Mouse (Mus musculus) forebrain, embryonic 12.5 days (tissue): ENCODE results near the gene Gabrb2. TPM values are rescaled to one million over a fixed set of nuclear protein-coding genes. Genes with fewer than 3 reads are reported as not detected.

Experiments used
- ATAC-seq: fragments of 200-750 bp; cut with Nextera tagmentation; 2 replicates; pipeline ENCODE4 v1.8.0; 2017; ENCODE audit warnings: moderate TSS enrichment; ENCODE audit not compliant: low FRiP score
- H3K27ac ChIP-seq: fragments of 300-500 bp; sonication (generic); 2 replicates; pipeline ENCODE4 v1.5.1; 2016; ENCODE audit warnings: mild to moderate bottlenecking
- H3K27me3 ChIP-seq: fragments of 300-500 bp; sonication (generic); 2 replicates; pipeline ENCODE4 v1.6.1; 2016; ENCODE audit warnings: mild to moderate bottlenecking
- H3K36me3 ChIP-seq: fragments of 300-500 bp; sonication (generic); replicated peaks from 2 replicates; pipeline ENCODE4 v1.6.1; 2016; ENCODE audit warnings: mild to moderate bottlenecking
- H3K4me1 ChIP-seq: fragments of 300-500 bp; sonication (generic); 2 replicates; pipeline ENCODE4 v1.6.1; 2016
- H3K4me2 ChIP-seq: fragments of 300-500 bp; sonication (generic); 2 replicates; pipeline ENCODE4 v1.6.1; 2016; ENCODE audit warnings: mild to moderate bottlenecking, moderate library complexity
- H3K4me3 ChIP-seq: fragments of 300-500 bp; sonication (generic); replicated peaks from 2 replicates; pipeline ENCODE4 v1.5.1; 2016; ENCODE audit warnings: mild to moderate bottlenecking
- H3K9ac ChIP-seq: fragments of 300-500 bp; sonication (generic); 2 replicates; pipeline ENCODE4 v1.6.1; 2016; ENCODE audit warnings: mild to moderate bottlenecking
- H3K9me3 ChIP-seq: fragments of 300-500 bp; sonication (generic); 2 replicates; pipeline ENCODE4 v1.6.1; 2016
- WGBS: fragments of 180-500 bp; shearing (Covaris S2); methylation state at CpG from one replicate; pipeline ENCODE4 v1.1.7; 2016; 5-methylcytosine and 5-hydroxymethylcytosine counted together
- polyA plus RNA-seq: library from polyadenylated mRNA; unstranded; fragments of >200 nt; fragmentation: Nextera tagmentation; extraction: Ambion mirVana; gene quantifications from 2 replicates; pipeline ENCODE4 v1.2.1, GENCODE M21; 2016

Gabrb2 gene
- polyA plus RNA-seq, 1 experiment from 2014 or later = 10.6 TPM

DNA sequence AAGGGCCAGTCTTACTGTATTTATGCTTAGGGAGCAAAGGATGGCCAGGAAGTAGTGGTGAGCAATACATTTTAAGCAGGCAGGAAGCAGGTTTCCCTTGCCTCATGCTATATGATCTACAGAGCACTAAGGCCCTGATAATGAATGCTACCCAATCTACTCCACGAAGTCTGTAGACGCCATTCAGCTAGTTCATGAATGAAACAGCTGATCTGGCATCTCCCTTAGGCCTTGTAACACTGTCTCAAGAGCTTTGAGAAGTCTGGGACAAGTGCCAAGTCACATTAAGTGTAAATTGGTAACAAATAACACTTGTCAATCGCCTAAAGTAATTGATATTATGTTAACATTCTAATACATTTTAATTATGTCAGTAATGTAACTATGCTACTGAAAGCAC, 234.6 kb downstream of the Gabrb2 start:
- Histone ChIP-seq H3K27me3 (no peaks in the 10 kb centered on the region), H3K9me3 (no peaks in the 10 kb centered on the region), H3K4me2 (no peak overlapping the region), H3K4me3 (no peak overlapping the region), H3K4me1 (no peaks in the 10 kb centered on the region), H3K27ac (no peak overlapping the region), H3K36me3 (no peaks in the 10 kb centered on the region), H3K9ac (no peak overlapping the region)
- 51% methylated on average over 3 of the region's 3 CpGs for WGBS
- peak; percentile 79; the same call in 1 of the 2 replicates for ATAC-seq

DNA sequence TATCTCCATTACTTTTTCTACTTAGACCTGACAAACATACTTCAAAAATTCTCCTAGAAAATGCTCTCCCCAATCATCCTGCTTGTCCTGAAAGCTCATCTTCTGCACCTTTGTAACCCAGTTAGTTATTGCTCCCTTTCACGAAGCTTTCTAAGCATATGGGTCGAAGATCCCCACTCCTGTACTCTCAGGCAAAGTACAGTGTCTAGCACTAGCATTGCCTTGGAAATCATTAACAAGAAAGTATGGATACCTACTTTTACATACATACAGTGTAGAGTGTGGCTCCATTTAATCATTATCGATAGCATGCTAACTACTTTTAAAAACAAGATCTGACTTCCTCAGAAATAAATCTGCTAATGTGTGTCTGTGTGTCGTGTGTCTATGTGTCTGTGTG, 249.1 kb downstream of the Gabrb2 start:
- no peaks in the 10 kb centered on the region for H3K4me1 ChIP-seq
- H3K9ac ChIP-seq = no peak overlapping the region
- H3K36me3 ChIP-seq = no peaks in the 10 kb centered on the region
- H3K27me3 ChIP-seq = no peaks in the 10 kb centered on the region
- no peak overlapping the region for H3K4me3 ChIP-seq
- WGBS = 91% methylated on average over 4 of the region's 4 CpGs
- no peaks in the 10 kb centered on the region for H3K9me3 ChIP-seq
- H3K27ac ChIP-seq = no peak overlapping the region
- no peak for ATAC-seq
- no peak overlapping the region for H3K4me2 ChIP-seq

Other genes with a start within 250 kb of the Gabrb2 start
- gene Gabra1, start 236.8 kb upstream of the Gabrb2 start, polyA plus RNA-seq = 1.9 and 2.3 TPM in 2 replicates
- not detected in 2 replicates for gene Gabra6, start 98.7 kb upstream of the Gabrb2 start, polyA plus RNA-seq